Mouse (Mus musculus): ENCODE results near the gene Rac2. TPM values are rescaled to one million over a fixed set of nuclear protein-coding genes. Genes with fewer than 3 reads are reported as not detected.

The Rac2 gene
- polyA plus RNA-seq, 1 experiment = 117 TPM

DNA sequence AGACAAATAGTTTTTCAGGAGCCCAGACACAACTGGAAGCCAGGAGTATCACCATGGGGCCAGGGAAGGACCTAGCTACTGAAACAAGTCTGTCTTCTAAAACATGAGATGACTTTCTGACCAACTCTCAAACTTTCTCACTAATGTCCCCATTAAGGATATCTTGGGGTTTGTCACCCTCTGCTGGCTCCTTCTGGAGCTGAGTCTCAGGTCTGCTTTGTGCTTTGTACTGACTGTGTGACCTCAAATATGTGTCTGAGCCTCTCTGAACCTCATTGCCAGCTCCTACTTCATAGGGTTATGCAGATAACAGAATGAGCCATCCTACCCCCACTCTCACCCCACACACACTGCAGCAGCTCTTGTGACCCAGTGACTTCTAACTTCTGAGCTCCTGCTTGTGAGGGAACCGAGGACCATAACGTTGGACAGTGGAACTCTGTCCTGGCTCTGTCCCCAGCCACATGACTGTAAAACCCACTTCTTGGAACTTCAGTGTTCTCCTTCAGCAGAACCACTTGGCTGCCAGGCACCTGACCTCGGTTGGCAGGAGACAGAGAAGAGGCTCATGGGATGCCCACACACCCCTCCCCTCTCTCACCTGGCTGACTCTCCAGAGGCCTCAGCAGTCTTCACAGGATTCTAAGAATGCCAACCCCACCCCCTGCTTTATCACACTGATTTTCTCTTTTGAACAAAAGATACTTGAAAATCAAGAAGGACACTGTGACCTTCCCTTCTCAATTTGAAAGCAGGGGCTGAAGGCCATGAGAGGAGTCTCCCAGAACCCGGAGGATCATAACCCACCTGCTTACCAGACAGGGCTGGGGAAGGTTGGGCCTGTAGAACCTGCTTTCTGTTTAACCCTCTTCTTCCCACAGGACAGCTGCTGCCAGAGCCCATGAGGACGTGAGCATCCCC, 24.9 kb downstream of the Rac2 start:
- TF ChIP-seq POLR2A (IDR thresholded peaks at IDR 0.05; ENCODE audit: low read depth, low read length) (no peak), CTCF (conservative IDR thresholded peaks at IDR 0.05; ENCODE audit: insufficient read depth, insufficient read length, low read depth, low read length) (peak; percentile 66)
- peak; percentile 91 for DNase-seq
- WGBS = 24% methylated on average over 5 of the region's 5 CpGs
- Histone ChIP-seq H3K27me3 (replicated peaks; ENCODE audit: control insufficient read depth, insufficient read depth, low read length) (no peaks in the 10 kb centered on the region), H3K4me3 (ENCODE audit: insufficient read depth, low read depth, low read length) (no peak overlapping the region), H3K36me3 (ENCODE audit: control insufficient read depth, insufficient read depth, low read length) (no peaks in the 10 kb centered on the region), H3K27ac (ENCODE audit: insufficient read depth, low read depth, low read length) (no peak overlapping the region), H3K4me1 (ENCODE audit: control insufficient read depth, insufficient read depth, low read length) (peaks cover 6% of the 10 kb centered on the region; the same call in 1 of the 2 replicates)

DNA sequence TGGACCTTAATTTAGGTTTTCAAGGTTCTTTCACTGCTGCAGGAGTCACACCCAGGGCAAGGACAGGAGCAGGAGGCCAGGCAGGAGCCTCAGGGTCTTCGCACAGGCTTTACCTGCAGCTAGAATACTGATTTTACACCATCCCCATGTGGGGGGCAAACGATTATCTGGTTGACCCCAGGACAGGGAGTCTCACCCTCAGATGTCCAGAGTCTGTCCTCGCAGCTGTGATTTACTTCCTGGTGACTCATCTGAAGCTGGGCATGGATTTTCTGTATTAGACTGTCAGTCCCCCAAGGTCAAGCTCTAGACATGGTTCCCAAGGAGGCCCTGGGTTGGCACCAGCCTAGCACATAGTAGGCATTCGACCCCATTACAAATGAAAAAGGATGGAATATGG, 26.5 kb downstream of the Rac2 start:
- no peak for TF ChIP-seq CTCF (conservative IDR thresholded peaks at IDR 0.05; ENCODE audit: insufficient read depth, insufficient read length, low read depth, low read length)
- TF ChIP-seq POLR2A (IDR thresholded peaks at IDR 0.05; ENCODE audit: low read depth, low read length) = no peak
- Histone ChIP-seq H3K27me3 (replicated peaks; ENCODE audit: control insufficient read depth, insufficient read depth, low read length) (no peaks in the 10 kb centered on the region), H3K36me3 (ENCODE audit: control insufficient read depth, insufficient read depth, low read length) (no peaks in the 10 kb centered on the region), H3K4me1 (ENCODE audit: control insufficient read depth, insufficient read depth, low read length) (peaks cover 13% of the 10 kb centered on the region; the same call in 1 of the 2 replicates), H3K4me3 (ENCODE audit: insufficient read depth, low read depth, low read length) (no peak overlapping the region), H3K27ac (ENCODE audit: insufficient read depth, low read depth, low read length) (no peak overlapping the region)
- 67% methylated on average over 4 of the region's 4 CpGs for WGBS
- DNase-seq = no peak

DNA sequence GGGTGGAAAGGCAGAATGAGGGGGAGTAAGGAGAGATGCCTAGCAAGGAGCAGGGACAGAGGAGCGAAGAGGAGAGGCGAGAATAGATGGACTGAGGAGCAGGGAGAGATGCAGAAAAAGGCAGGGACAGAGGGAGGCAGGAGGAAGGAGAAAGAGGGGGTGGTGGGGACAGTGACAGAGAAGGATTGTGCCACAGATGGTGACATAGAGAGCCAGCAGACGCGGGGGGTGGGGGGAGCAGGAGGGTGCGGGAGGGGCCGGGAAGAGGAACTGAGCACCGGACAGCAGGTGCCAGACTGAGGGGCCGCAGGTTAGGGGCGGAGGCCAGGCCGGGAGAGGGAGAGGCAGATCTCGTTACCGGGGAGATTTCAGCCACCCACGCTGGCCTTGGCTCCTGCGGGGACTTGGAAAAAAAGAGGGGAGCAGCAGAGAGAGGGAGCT, 28.0 kb downstream of the Rac2 start, which contains the start of gene Sstr3:
TSS of gene Sstr3 (minus strand) at position 125 of the 441 bp plus-strand sequence.
- H3K27me3 ChIP-seq (replicated peaks; ENCODE audit: control insufficient read depth, insufficient read depth, low read length) = no peaks in the 10 kb centered on the region
- H3K4me1 ChIP-seq (ENCODE audit: control insufficient read depth, insufficient read depth, low read length) = peaks cover 13% of the 10 kb centered on the region; the same call in 1 of the 2 replicates
- no peak for DNase-seq
- no peak within 1 kb of the TSS for H3K27ac ChIP-seq (ENCODE audit: insufficient read depth, low read depth, low read length)
- no peak within 1 kb of the TSS for H3K4me3 ChIP-seq (ENCODE audit: insufficient read depth, low read depth, low read length)
- TF ChIP-seq POLR2A (IDR thresholded peaks at IDR 0.05; ENCODE audit: low read depth, low read length) (no peak), CTCF (conservative IDR thresholded peaks at IDR 0.05; ENCODE audit: insufficient read depth, insufficient read length, low read depth, low read length) (no peak)
- no peaks in the 10 kb centered on the region for H3K36me3 ChIP-seq (ENCODE audit: control insufficient read depth, insufficient read depth, low read length)
- 8% methylated on average over 14 of the region's 14 CpGs for WGBS

DNA sequence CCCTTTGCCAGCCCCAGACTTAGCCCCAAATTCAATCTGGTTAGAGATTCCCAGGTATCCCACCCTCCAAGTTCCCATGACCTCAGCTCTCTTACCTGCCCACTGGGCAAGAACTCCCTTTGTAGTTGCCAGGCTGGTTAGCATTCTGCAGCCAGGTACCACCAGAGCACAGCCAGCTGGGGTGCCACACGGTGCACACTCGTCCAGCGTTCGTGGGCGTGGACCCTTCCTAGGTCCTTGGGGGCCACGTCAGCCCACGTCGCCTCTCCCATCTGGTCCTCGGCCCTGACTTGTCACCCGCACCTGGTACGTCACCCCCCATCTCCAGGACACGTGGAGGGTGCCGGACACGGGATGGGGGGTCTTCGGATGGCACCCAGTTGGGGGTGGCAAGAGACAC, 28.5 kb downstream of the Rac2 start:
- Histone ChIP-seq H3K27ac (ENCODE audit: insufficient read depth, low read depth, low read length) (no peak overlapping the region), H3K4me1 (ENCODE audit: control insufficient read depth, insufficient read depth, low read length) (peaks cover 13% of the 10 kb centered on the region; the same call in 1 of the 2 replicates), H3K27me3 (replicated peaks; ENCODE audit: control insufficient read depth, insufficient read depth, low read length) (no peaks in the 10 kb centered on the region), H3K36me3 (ENCODE audit: control insufficient read depth, insufficient read depth, low read length) (no peaks in the 10 kb centered on the region), H3K4me3 (ENCODE audit: insufficient read depth, low read depth, low read length) (no peak overlapping the region)
- DNase-seq = no peak
- TF ChIP-seq CTCF (conservative IDR thresholded peaks at IDR 0.05; ENCODE audit: insufficient read depth, insufficient read length, low read depth, low read length) (no peak), POLR2A (IDR thresholded peaks at IDR 0.05; ENCODE audit: low read depth, low read length) (no peak)
- 47% methylated on average over 15 of the region's 15 CpGs for WGBS

DNA sequence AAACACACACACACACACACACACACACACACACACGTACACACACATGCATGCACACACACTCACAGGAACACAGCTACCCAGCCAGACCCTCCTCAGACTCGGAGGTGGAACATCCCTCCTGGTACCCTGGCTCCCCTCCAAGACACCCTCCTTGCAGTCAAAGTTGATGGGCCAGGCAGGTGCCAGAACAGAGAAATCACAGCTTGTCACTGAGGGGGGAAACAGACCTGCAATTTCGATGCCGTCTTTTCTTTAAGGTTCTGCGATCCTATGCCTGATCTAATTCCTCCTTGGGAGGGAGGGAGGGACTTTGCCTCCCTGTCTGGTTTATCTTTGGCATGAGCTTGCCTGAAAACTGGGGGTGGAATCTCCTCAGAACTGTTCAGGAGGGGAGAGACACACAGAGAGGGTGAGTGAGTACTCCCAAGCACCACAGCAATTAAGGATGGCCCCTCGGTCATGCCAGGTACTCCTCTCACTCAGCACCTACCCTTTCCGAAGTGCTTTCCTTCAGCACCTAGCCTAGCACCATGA, 29.7 kb downstream of the Rac2 start:
- no peak overlapping the region for H3K4me3 ChIP-seq (ENCODE audit: insufficient read depth, low read depth, low read length)
- no peak for TF ChIP-seq POLR2A (IDR thresholded peaks at IDR 0.05; ENCODE audit: low read depth, low read length)
- TF ChIP-seq CTCF (conservative IDR thresholded peaks at IDR 0.05; ENCODE audit: insufficient read depth, insufficient read length, low read depth, low read length) = no peak
- 49% methylated on average over 7 of the region's 7 CpGs for WGBS
- H3K36me3 ChIP-seq (ENCODE audit: control insufficient read depth, insufficient read depth, low read length) = no peaks in the 10 kb centered on the region
- 0 out of 2 replicates have a peak, but pooled peaks cover 8% of the 10 kb centered on the region for H3K4me1 ChIP-seq (ENCODE audit: control insufficient read depth, insufficient read depth, low read length)
- DNase-seq = no peak
- no peak overlapping the region for H3K27ac ChIP-seq (ENCODE audit: insufficient read depth, low read depth, low read length)
- H3K27me3 ChIP-seq (replicated peaks; ENCODE audit: control insufficient read depth, insufficient read depth, low read length) = no peaks in the 10 kb centered on the region

DNA sequence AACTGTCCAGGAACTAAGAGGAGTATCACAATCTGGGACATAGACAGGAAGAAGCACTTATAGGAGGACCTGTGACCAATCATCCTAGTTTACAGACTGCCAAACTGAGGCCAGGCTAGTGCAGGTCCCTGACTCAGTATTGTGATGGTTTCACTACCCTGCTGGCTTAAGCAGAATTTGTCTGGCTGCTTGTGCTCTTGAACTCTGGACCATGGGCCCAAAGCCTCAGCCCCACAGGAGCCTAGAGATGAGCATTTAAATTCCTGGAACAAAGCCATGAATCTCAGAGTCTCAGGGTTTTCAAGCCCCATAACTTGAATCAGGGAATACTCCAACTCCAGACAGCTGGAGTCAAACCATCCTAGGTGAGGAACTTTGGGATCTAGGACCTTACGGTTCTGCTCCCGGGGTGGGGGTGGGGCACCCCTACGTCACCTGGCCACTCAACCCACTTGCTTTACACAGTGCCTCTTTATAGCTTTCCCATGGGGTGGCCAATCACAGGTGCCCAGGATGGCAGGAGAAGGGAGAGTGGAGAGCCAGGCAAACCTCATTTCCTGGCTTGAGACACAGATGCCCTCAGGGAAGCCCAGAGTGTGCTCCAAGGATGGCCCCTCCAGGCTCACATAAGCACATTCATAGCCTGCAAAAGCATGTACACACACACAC, 30.4 kb downstream of the Rac2 start:
- Histone ChIP-seq H3K4me1 (ENCODE audit: control insufficient read depth, insufficient read depth, low read length) (0 out of 2 replicates have a peak, but pooled peaks cover 8% of the 10 kb centered on the region), H3K36me3 (ENCODE audit: control insufficient read depth, insufficient read depth, low read length) (no peaks in the 10 kb centered on the region), H3K4me3 (ENCODE audit: insufficient read depth, low read depth, low read length) (no peak overlapping the region), H3K27me3 (replicated peaks; ENCODE audit: control insufficient read depth, insufficient read depth, low read length) (no peaks in the 10 kb centered on the region), H3K27ac (ENCODE audit: insufficient read depth, low read depth, low read length) (no peak overlapping the region)
- 57% methylated on average over 3 of the region's 3 CpGs for WGBS
- DNase-seq = peak; percentile 67
- no peak for TF ChIP-seq CTCF (conservative IDR thresholded peaks at IDR 0.05; ENCODE audit: insufficient read depth, insufficient read length, low read depth, low read length)
- TF ChIP-seq POLR2A (IDR thresholded peaks at IDR 0.05; ENCODE audit: low read depth, low read length) = no peak
